Mouse (Mus musculus): ENCODE measurements around the gene Ralgapa2.

- TF ChIP-seq POLR2AphosphoS2 (IDR thresholded peaks at IDR 0.05; ENCODE audit: low read depth, low read length), result no peak
- no peak for TF ChIP-seq CTCF (conservative IDR thresholded peaks at IDR 0.05 in 1 of 2, IDR thresholded peaks at IDR 0.05 in 1 of 2; ENCODE audit: low read depth in 2 of 2, low read length in 2 of 2)
- TF ChIP-seq MAX (IDR thresholded peaks at IDR 0.05; ENCODE audit: low read length), result no peak
- TF ChIP-seq E2F4 (IDR thresholded peaks at IDR 0.05; ENCODE audit: insufficient replicate concordance, low read depth, low read length), result no peak
- no peak for TF ChIP-seq CHD1 (IDR thresholded peaks at IDR 0.05; ENCODE audit: low read depth, low read length)
- TF ChIP-seq POLR2A (IDR thresholded peaks at IDR 0.05; ENCODE audit: low read depth, low read length), result no peak
- no peak for TF ChIP-seq EP300 (IDR thresholded peaks at IDR 0.05; ENCODE audit: low read length)
- TF ChIP-seq USF1 (IDR thresholded peaks at IDR 0.05; ENCODE audit: low read depth, low read length), result no peak
- no peak for TF ChIP-seq JUND (conservative IDR thresholded peaks at IDR 0.05; ENCODE audit: low read depth, low read length)
- no peak for TF ChIP-seq IRF4 (IDR thresholded peaks at IDR 0.05; ENCODE audit: low read depth, low read length)
- no peak for TF ChIP-seq MAZ (IDR thresholded peaks at IDR 0.05; ENCODE audit: low read depth, low read length)
These were observed 252.2 kb downstream of the Ralgapa2 start for GRCm38 (mm10) chr2:146259787-146260560.
